Mouse (Mus musculus) kidney, adult 2 months (tissue): ENCODE results near the gene Gls.

Experiments used
- CTCF ChIP-seq: fragments of 200-500 bp; conservative IDR thresholded peaks from 2 replicates; pipeline ENCODE4 v1.5.1; 2011; ENCODE audit warnings: low read depth, mild to moderate bottlenecking, control low read depth, low read length, moderate library complexity, mixed read lengths; ENCODE audit not compliant: insufficient read depth, insufficient read length
- POLR2A ChIP-seq: fragments of 200-500 bp; IDR thresholded peaks from one replicate; pipeline ENCODE4 v1.6.1; 2011; ENCODE audit warnings: low read depth, low read length, control low read depth

GRCm38 (mm10) chr1:52265886-52266516 is 33.0 kb upstream of the Gls start:
- TF ChIP-seq CTCF (no peak), POLR2A (no peak)
